Mouse (Mus musculus): ENCODE measurements at regions not wholly inside any gene's neighbourhood (a gene's known extent, or its start where the extent isn't known, plus 50 kb on each side); places are given as distances from the start of the nearest gene placed in this dataset.

GRCm38 (mm10) chr3:53729131-53729530 is 72.0 kb upstream of the Frem2 start:
- no peak overlapping the region for H3K4me2 ChIP-seq
- H3K9me3 ChIP-seq: no peaks in the 10 kb centered on the region
- no peak overlapping the region for H3K27ac ChIP-seq
- H3K36me3 ChIP-seq (replicated peaks): no peaks in the 10 kb centered on the region
- WGBS: 95% methylated on average over 10 of the region's 10 CpGs
- no peak for ATAC-seq (replicated peaks)
- H3K27me3 ChIP-seq (replicated peaks): no peaks in the 10 kb centered on the region
- no peak overlapping the region for H3K9ac ChIP-seq
- no peaks in the 10 kb centered on the region for H3K4me1 ChIP-seq
- H3K4me3 ChIP-seq: no peak overlapping the region

DNA sequence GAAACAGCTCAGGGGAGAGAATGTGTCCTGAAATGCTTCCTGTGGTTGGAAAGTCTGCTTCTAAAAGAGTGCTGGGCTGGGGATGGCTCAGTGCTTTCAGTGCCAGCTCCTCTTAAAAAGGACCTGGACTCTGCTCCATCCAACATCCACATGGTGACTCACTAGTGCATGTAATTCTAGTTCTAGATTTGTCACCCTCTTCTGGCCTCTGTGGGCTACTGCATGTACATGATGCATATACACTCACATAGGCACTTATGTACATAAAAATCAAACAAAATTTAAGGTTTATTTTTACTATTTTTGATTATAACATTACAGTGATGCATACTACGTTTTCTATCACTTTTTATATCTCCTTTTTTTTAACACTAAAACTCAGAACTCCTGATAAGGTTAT is 70.6 kb upstream of the Frem2 start:
- Histone ChIP-seq H3K9ac (no peak overlapping the region), H3K4me1 (no peaks in the 10 kb centered on the region), H3K9me3 (no peaks in the 10 kb centered on the region), H3K4me3 (no peak overlapping the region), H3K27ac (no peak overlapping the region), H3K27me3 (replicated peaks) (no peaks in the 10 kb centered on the region), H3K4me2 (no peak overlapping the region), H3K36me3 (replicated peaks) (no peaks in the 10 kb centered on the region)
- no peak for ATAC-seq (replicated peaks)
- WGBS: 89% methylated on average over 1 of the region's 1 CpGs

DNA sequence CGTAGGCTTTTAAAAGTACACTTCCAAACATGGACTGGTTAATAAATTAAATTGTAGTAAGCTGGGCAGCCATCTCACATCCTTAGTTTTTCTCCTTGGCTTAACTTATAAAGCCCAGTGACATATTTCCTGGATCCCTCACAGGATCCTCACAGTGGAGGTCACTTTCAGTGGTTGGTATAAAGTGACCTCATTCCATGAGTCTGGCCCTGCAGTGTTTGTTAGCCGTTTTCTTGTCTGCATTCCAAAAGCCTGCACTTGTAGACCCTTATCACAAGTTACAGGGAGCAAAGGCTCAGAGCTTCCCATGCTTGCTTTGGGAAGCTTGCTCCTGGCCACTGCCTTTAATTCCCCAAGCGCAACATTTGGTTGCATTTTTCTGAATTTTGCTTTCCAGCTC is 49.9 kb upstream of the Frem2 start:
- Histone ChIP-seq H3K9me3 (no peaks in the 10 kb centered on the region), H3K27me3 (replicated peaks) (no peaks in the 10 kb centered on the region), H3K4me3 (no peak overlapping the region), H3K4me2 (no peak overlapping the region), H3K36me3 (replicated peaks) (no peaks in the 10 kb centered on the region), H3K27ac (no peak overlapping the region), H3K9ac (no peak overlapping the region), H3K4me1 (peaks cover 7% of the 10 kb centered on the region)
- WGBS: 91% methylated on average over 3 of the region's 3 CpGs
- ATAC-seq (replicated peaks): no peak
